28 mouse cellular contexts compared by ENCODE assay signal in the genomic region with DNA sequence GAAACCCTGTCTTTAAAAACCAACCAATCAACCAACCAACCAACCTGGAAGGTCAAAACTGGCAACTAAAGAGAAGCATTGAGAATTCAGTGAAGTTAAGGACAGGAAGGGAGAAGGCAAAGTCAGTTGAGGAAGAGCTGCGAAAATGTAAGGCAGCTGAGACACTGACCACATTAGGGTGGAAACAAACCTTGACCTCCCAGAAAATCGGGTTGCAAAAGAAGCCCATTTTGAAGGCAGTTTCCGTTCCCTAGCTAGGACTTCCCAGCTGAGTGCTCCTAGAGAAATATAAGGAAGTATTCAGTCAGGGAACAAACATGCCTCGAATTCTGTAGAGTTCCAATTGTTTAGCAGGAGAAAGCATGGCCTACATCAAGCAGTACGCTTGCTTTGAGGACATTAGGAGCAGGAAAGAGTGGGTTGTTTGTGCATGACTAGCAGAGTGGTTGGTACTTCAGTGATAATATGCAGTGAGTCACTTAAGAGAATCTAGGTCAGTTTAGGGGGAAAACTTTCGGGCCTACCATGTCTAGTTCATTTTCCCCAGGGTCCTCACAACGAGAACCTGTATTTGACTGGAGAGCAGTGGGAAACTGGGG. TPM values are rescaled to one million over a fixed set of nuclear protein-coding genes. Genes with fewer than 3 reads are reported as not detected.
A peak's percentile ranks its signal among the peaks of the same experiment; 100 is the strongest.
DNase-seq lines count a peak whose midpoint lies in the region; ATAC-seq and TF ChIP-seq lines count a peak whose summit lies in the region.
"Had no signal": no experiment of that assay in that cellular context is flagged by ENCODE, and none has a peak within 500 bp of the region (broad histone marks: within the 10 kb centered on the region; RNA-seq: fewer than 3 reads in every experiment).

No protein-coding gene starts in this region.

- no peak overlapping the region for H3K9ac ChIP-seq in lung, postnatal 0 days (replicated peaks; ENCODE audit: low read depth)
- no peak overlapping the region for H3K9ac ChIP-seq in forebrain, embryonic 16.5 days (replicated peaks; ENCODE audit: low read depth, low read length)
- H3K9ac ChIP-seq: embryonic facial prominence, embryonic 13.5 days; forebrain, embryonic 12.5 days; forebrain, embryonic 15.5 days; hindbrain, embryonic 13.5 days; intestine, embryonic 15.5 days had no signal

- no peak overlapping the region for H3K4me3 ChIP-seq in lung, postnatal 0 days (ENCODE audit: low read depth, low read length)
- H3K4me3 ChIP-seq in forebrain, embryonic 16.5 days (replicated peaks; ENCODE audit: low read length), result no peak overlapping the region
- H3K4me3 ChIP-seq: embryonic facial prominence, embryonic 10.5 days; embryonic facial prominence, embryonic 13.5 days; erythroblast, embryonic 14.5 days; forebrain, embryonic 12.5 days; forebrain, embryonic 15.5 days; hindbrain, embryonic 10.5 days; hindbrain, embryonic 13.5 days; intestine, embryonic 15.5 days had no signal

- no peak; the same call in 1 of the 2 replicates for ATAC-seq in lung, postnatal 0 days
- peak; percentile 66 for ATAC-seq in megakaryocyte, adult 5-6 weeks (ENCODE audit: poor library complexity, severe bottlenecking)
- no peak for ATAC-seq in forebrain, embryonic 16.5 days
- ATAC-seq: activated CD4-positive, CD25-positive, alpha-beta regulatory T cell, adult 4 months; CD4-positive, CD25-positive, alpha-beta regulatory T cell, adult 4 months; forebrain, embryonic 15.5 days; hindbrain, embryonic 16.5 days; intestine, embryonic 15.5 days had no signal

- no peaks in the 10 kb centered on the region for H3K27me3 ChIP-seq in lung, postnatal 0 days (replicated peaks; ENCODE audit: insufficient read depth, low read length)
- H3K27me3 ChIP-seq in forebrain, embryonic 16.5 days (replicated peaks; ENCODE audit: control insufficient read depth, insufficient read depth, low read length), result no peaks in the 10 kb centered on the region
- H3K27me3 ChIP-seq: embryonic facial prominence, embryonic 13.5 days; forebrain, embryonic 12.5 days; forebrain, embryonic 15.5 days; hindbrain, embryonic 13.5 days; intestine, embryonic 15.5 days had no signal

- H3K36me3 ChIP-seq in lung, postnatal 0 days (ENCODE audit: insufficient read depth, low read length), result no peaks in the 10 kb centered on the region
- no peaks in the 10 kb centered on the region for H3K36me3 ChIP-seq in forebrain, embryonic 16.5 days (ENCODE audit: control insufficient read depth, insufficient read depth)
- H3K36me3 ChIP-seq: embryonic facial prominence, embryonic 10.5 days; embryonic facial prominence, embryonic 13.5 days; forebrain, embryonic 12.5 days; forebrain, embryonic 15.5 days; hindbrain, embryonic 10.5 days; hindbrain, embryonic 13.5 days; intestine, embryonic 15.5 days had no signal

- no peak for TF ChIP-seq CTCF in lung, postnatal 0 days (IDR thresholded peaks at IDR 0.05)

- WGBS in lung, postnatal 0 days, result 72% methylated on average over 7 of the region's 7 CpGs
- WGBS in forebrain, embryonic 16.5 days, result 77% methylated on average over 7 of the region's 7 CpGs

- peak; percentile 35 for DNase-seq in lung, postnatal 0 days (ENCODE audit: low spot score)
- DNase-seq in lung, postnatal 10 days, result no peak
- peak; percentile 49 for DNase-seq in brain, adult 2 months (ENCODE audit: low read depth, low spot score)
- DNase-seq in cerebellum, adult 11 months, result no peak
- DNase-seq in cerebellum, adult 11-12 months, result no peak
- DNase-seq: adrenal gland, adult 8-10 months; adrenal gland, postnatal 25 days; cerebellum, adult 18-20 months; cerebellum, adult 9-10 months; cerebellum, postnatal 14 days; embryo, embryonic 11 days; gastrocnemius, postnatal 25 days; heart, postnatal 36 days; kidney, adult 11 months had no signal

- no peaks in the 10 kb centered on the region for H3K4me1 ChIP-seq in lung, postnatal 0 days (ENCODE audit: insufficient read depth, low read depth, low read length)
- H3K4me1 ChIP-seq in forebrain, embryonic 16.5 days (replicated peaks; ENCODE audit: control insufficient read depth, insufficient read depth, low read length), result no peaks in the 10 kb centered on the region
- H3K4me1 ChIP-seq: embryonic facial prominence, embryonic 10.5 days; embryonic facial prominence, embryonic 13.5 days; forebrain, embryonic 12.5 days; forebrain, embryonic 15.5 days; hindbrain, embryonic 10.5 days; hindbrain, embryonic 13.5 days had no signal

- no peak overlapping the region for H3K27ac ChIP-seq in lung, postnatal 0 days (ENCODE audit: low read length)
- no peak overlapping the region for H3K27ac ChIP-seq in forebrain, embryonic 16.5 days (ENCODE audit: low read length)
- H3K27ac ChIP-seq: embryonic facial prominence, embryonic 10.5 days; embryonic facial prominence, embryonic 13.5 days; forebrain, embryonic 12.5 days; forebrain, embryonic 15.5 days; hindbrain, embryonic 10.5 days; hindbrain, embryonic 13.5 days; intestine, embryonic 15.5 days had no signal

- H3K4me2 ChIP-seq in lung, postnatal 0 days (replicated peaks; ENCODE audit: low read depth, low read length), result no peak overlapping the region
- H3K4me2 ChIP-seq in forebrain, embryonic 16.5 days (ENCODE audit: low read length), result no peak overlapping the region
- H3K4me2 ChIP-seq: embryonic facial prominence, embryonic 13.5 days; forebrain, embryonic 12.5 days; forebrain, embryonic 15.5 days; heart, embryonic 11.5 days; hindbrain, embryonic 13.5 days; intestine, embryonic 15.5 days had no signal

- H3K9me3 ChIP-seq in lung, postnatal 0 days (ENCODE audit: low read length), result no peaks in the 10 kb centered on the region
- no peaks in the 10 kb centered on the region for H3K9me3 ChIP-seq in forebrain, embryonic 16.5 days (ENCODE audit: control insufficient read depth, low read length)
- H3K9me3 ChIP-seq: embryonic facial prominence, embryonic 10.5 days; embryonic facial prominence, embryonic 13.5 days; forebrain, embryonic 12.5 days; forebrain, embryonic 15.5 days; hindbrain, embryonic 10.5 days; hindbrain, embryonic 13.5 days; intestine, embryonic 15.5 days had no signal

- TF ChIP-seq EP300 in lung, postnatal 0 days (IDR thresholded peaks at IDR 0.05), result no peak

RNA-seq across cellular contexts. Expression of gene Tbl1xr1, which starts 18.1 kb away (rescaled TPM):
- 9.6 and 16.2 TPM in 2 replicates for polyA plus RNA-seq in lung, postnatal 0 days (2015; fragmentation: Nextera tagmentation; extraction: Ambion mirVana)
- 111 and 139 TPM in 2 replicates for total RNA-seq in megakaryocyte, adult 5-6 weeks (2015)
- total RNA-seq in megakaryocyte, adult 5-6 weeks (2017), result 95.5 and 99.3 TPM in 2 replicates
- 20.1 and 25.1 TPM in 2 replicates for polyA plus RNA-seq in forebrain, embryonic 16.5 days (2015; fragmentation: Nextera tagmentation; extraction: Ambion mirVana)

Comparison
In these comparisons a context has a peak if more than half of its experiments do, and no peak if none do; other contexts are left out.
1. DNase-seq: peak in lung, postnatal 0 days (single experiment) and brain, adult 2 months (single experiment); none in lung, postnatal 10 days (single experiment), cerebellum, adult 11 months (single experiment) and cerebellum, adult 11-12 months (single experiment).